ENCODE assay signal across 7 mouse cellular contexts in genomic region chr6:146725384-146725791, GRCm38 (mm10). TPM values are rescaled to one million over a fixed set of nuclear protein-coding genes. Genes with fewer than 3 reads are reported as not detected.
DNase-seq lines count a peak whose midpoint lies in the region; ATAC-seq and TF ChIP-seq lines count a peak whose summit lies in the region.

No protein-coding gene starts in this region.

- H3K27ac ChIP-seq in bone marrow macrophage, adult 2 months (ENCODE audit: insufficient read depth, low read depth, low read length) = 0 out of 2 replicates have a peak overlapping the region, but pooled peaks have one; percentile 23
- H3K27ac ChIP-seq in forebrain, embryonic 14.5 days (ENCODE audit: low read depth, low read length) = peak overlapping the region; percentile 83
- H3K27ac ChIP-seq in kidney, adult 2 months (ENCODE audit: insufficient read depth, low read depth, low read length) = peak overlapping the region; percentile 79
- H3K27ac ChIP-seq in stomach, postnatal 0 days (replicated peaks) = peak overlapping the region; percentile 92

- TF ChIP-seq CTCF in bone marrow macrophage, adult 2 months (IDR thresholded peaks at IDR 0.05; ENCODE audit: low read depth, low read length) = no peak
- TF ChIP-seq CTCF in kidney, adult 2 months (conservative IDR thresholded peaks at IDR 0.05; ENCODE audit: insufficient read depth, insufficient read length, low read depth, low read length) = no peak
- no peak for TF ChIP-seq CTCF in stomach, postnatal 0 days (IDR thresholded peaks at IDR 0.05; ENCODE audit: low read depth)

- peak overlapping the region; percentile 79 for H3K9ac ChIP-seq in forebrain, embryonic 14.5 days (ENCODE audit: low read length)
- H3K9ac ChIP-seq in stomach, postnatal 0 days (ENCODE audit: low read length) = peak overlapping the region; percentile 91

- under 1% methylated on average over 30 of the region's 30 CpGs for WGBS in forebrain, embryonic 14.5 days
- WGBS in kidney, adult 2 months = under 1% methylated on average over 30 of the region's 30 CpGs
- WGBS in stomach, postnatal 0 days = 0% methylated on average over 30 of the region's 30 CpGs

- H3K4me1 ChIP-seq in bone marrow macrophage, adult 2 months (ENCODE audit: control insufficient read depth, insufficient read depth, low read length) = peaks cover 15% of the 10 kb centered on the region
- peaks cover 10% of the 10 kb centered on the region; the same call in 1 of the 2 replicates for H3K4me1 ChIP-seq in forebrain, embryonic 14.5 days (ENCODE audit: control insufficient read depth, insufficient read depth, low read length)
- peaks cover 11% of the 10 kb centered on the region; the same call in 1 of the 2 replicates for H3K4me1 ChIP-seq in kidney, adult 2 months (ENCODE audit: control insufficient read depth, insufficient read depth, low read length)
- peaks cover 28% of the 10 kb centered on the region for H3K4me1 ChIP-seq in megakaryocyte, embryonic 14.5 days
- 0 out of 2 replicates have a peak, but pooled peaks cover 3% of the 10 kb centered on the region for H3K4me1 ChIP-seq in stomach, postnatal 0 days (replicated peaks; ENCODE audit: control insufficient read depth, insufficient read depth)

- no peaks in the 10 kb centered on the region for H3K27me3 ChIP-seq in forebrain, embryonic 14.5 days (replicated peaks; ENCODE audit: control insufficient read depth, insufficient read depth, low read length)
- H3K27me3 ChIP-seq in kidney, adult 2 months (replicated peaks; ENCODE audit: control insufficient read depth, insufficient read depth, low read length) = no peaks in the 10 kb centered on the region
- no peaks in the 10 kb centered on the region for H3K27me3 ChIP-seq in megakaryocyte, embryonic 14.5 days (replicated peaks)
- H3K27me3 ChIP-seq in stomach, postnatal 0 days (ENCODE audit: control insufficient read depth, insufficient read depth, low read length) = no peaks in the 10 kb centered on the region

- TF ChIP-seq POLR2A in bone marrow macrophage, adult 2 months (IDR thresholded peaks at IDR 0.05; ENCODE audit: borderline replicate concordance, low read depth, low read length) = no peak
- no peak for TF ChIP-seq POLR2A in kidney, adult 2 months (IDR thresholded peaks at IDR 0.05; ENCODE audit: low read depth, low read length)

- no peak for TF ChIP-seq EP300 in stomach, postnatal 0 days (optimal IDR thresholded peaks at IDR 0.05)

- H3K4me2 ChIP-seq in forebrain, embryonic 14.5 days (ENCODE audit: low read length) = peak overlapping the region; percentile 77
- peak overlapping the region; percentile 82 for H3K4me2 ChIP-seq in stomach, postnatal 0 days (replicated peaks; ENCODE audit: low read depth)

- H3K4me3 ChIP-seq in bone marrow macrophage, adult 2 months (ENCODE audit: insufficient read depth, low read length) = peak overlapping the region; percentile 100
- peak overlapping the region; percentile 85 for H3K4me3 ChIP-seq in forebrain, embryonic 14.5 days (ENCODE audit: low read depth, low read length)
- H3K4me3 ChIP-seq in kidney, adult 2 months (ENCODE audit: insufficient read depth, low read depth, low read length) = peak overlapping the region; percentile 94
- peak overlapping the region; percentile 96 for H3K4me3 ChIP-seq in megakaryocyte, embryonic 14.5 days (replicated peaks)
- peak overlapping the region; percentile 92 for H3K4me3 ChIP-seq in stomach, postnatal 0 days (ENCODE audit: low read depth, low read length)

- H3K36me3 ChIP-seq in forebrain, embryonic 14.5 days (ENCODE audit: control insufficient read depth, insufficient read depth, low read length) = no peaks in the 10 kb centered on the region
- no peaks in the 10 kb centered on the region for H3K36me3 ChIP-seq in kidney, adult 2 months (ENCODE audit: control insufficient read depth, insufficient read depth, low read length)
- peaks cover 20% of the 10 kb centered on the region for H3K36me3 ChIP-seq in megakaryocyte, embryonic 14.5 days (replicated peaks; ENCODE audit: low read length)
- no peaks in the 10 kb centered on the region for H3K36me3 ChIP-seq in stomach, postnatal 0 days (ENCODE audit: control insufficient read depth, insufficient read depth, low read length)

- no peaks in the 10 kb centered on the region for H3K9me3 ChIP-seq in forebrain, embryonic 14.5 days (replicated peaks; ENCODE audit: control insufficient read depth, low read length)
- H3K9me3 ChIP-seq in megakaryocyte, embryonic 14.5 days = no peaks in the 10 kb centered on the region
- no peaks in the 10 kb centered on the region for H3K9me3 ChIP-seq in stomach, postnatal 0 days (ENCODE audit: control insufficient read depth, low read length)

- ATAC-seq in forebrain, embryonic 14.5 days = peak; percentile 60
- ATAC-seq in stomach, postnatal 0 days (ENCODE audit: low FRiP score, low TSS enrichment) = peak; percentile 36

- DNase-seq in spleen, adult 12 weeks (ENCODE audit: low spot score) = peak; percentile 35
- DNase-seq in spleen, postnatal 4 days (ENCODE audit: low spot score in 2 of 2) = no peak
- peak; percentile 50 for DNase-seq in forebrain, embryonic 14.5 days (ENCODE audit: low spot score)
- peak; percentile 83 for DNase-seq in kidney, adult 2 months
- no peak for DNase-seq in stomach, postnatal 0 days (ENCODE audit: low spot score)

RNA-seq across cellular contexts. Expression of gene Stk38l, which starts 0.6 kb away (rescaled TPM):
- polyA plus RNA-seq in bone marrow macrophage, adult 2 months (2012; ENCODE audit: insufficient read depth, insufficient read length, missing spikeins) = 7.4 and 8.2 TPM in 2 replicates
- 13.5 and 14.9 TPM in 2 replicates for polyA plus RNA-seq in forebrain, embryonic 14.5 days (2014; fragmentation: Nextera tagmentation; extraction: Ambion mirVana)
- polyA plus RNA-seq in kidney, adult 2 months (2012; rRNA removed) = 3.9 and 4.3 TPM in 2 replicates
- polyA plus RNA-seq in megakaryocyte, embryonic 14.5 days (2012; ENCODE audit: insufficient read depth, low replicate concordance) = 0.59 TPM in 1 of 2 replicates, not detected in the other
- polyA plus RNA-seq in stomach, postnatal 0 days (2015; fragmentation: Nextera tagmentation; extraction: Ambion mirVana) = 16.9 and 17.3 TPM in 2 replicates

Comparison
In these comparisons a context has a peak if more than half of its experiments do, and no peak if none do; other contexts are left out.
1. DNase-seq: peak in spleen, adult 12 weeks (single experiment), forebrain, embryonic 14.5 days (single experiment) and kidney, adult 2 months (single experiment); none in spleen, postnatal 4 days (0 of 2) and stomach, postnatal 0 days (single experiment).
2. H3K27ac ChIP-seq: peak in every context shown above with its lines; median percentile 92 in stomach, postnatal 0 days; 83 in forebrain, embryonic 14.5 days; 79 in kidney, adult 2 months; 23 in bone marrow macrophage, adult 2 months.
3. Peak in every context shown above with its lines, with median percentiles within 50 percentile points of each other: H3K4me3 ChIP-seq.